Mouse (Mus musculus) T-helper 17 cell (primary cell): Measurements from ENCODE around the gene Itpkc.

ENCODE experiments used
- in situ Hi-C, 2 experiments: fragments of 300-600 bp; cut with MboI, MseI; formaldehyde crosslinking; loops; 1 replicate in 1 of 2; 2 replicates in 1 of 2; pipeline ENCODE4 v1.15.1; 2025; ENCODE audit warnings: high pct_unique_total_duplicates in 2 of 2

Itpkc gene

GRCm38 (mm10) chr7:27197136-27197535, 31.3 kb downstream of the Itpkc start:
- in situ Hi-C loops: loop anchor here (10.0 to 25.0 kb wide), 4 partner anchors 978 to 1810 kb away; partner anchors contain the start of genes Dyrk1b (in 2 of the 2), Ccdc97 (in 1 of the 2) and Lipe (in 1 of the 2)

DNA sequence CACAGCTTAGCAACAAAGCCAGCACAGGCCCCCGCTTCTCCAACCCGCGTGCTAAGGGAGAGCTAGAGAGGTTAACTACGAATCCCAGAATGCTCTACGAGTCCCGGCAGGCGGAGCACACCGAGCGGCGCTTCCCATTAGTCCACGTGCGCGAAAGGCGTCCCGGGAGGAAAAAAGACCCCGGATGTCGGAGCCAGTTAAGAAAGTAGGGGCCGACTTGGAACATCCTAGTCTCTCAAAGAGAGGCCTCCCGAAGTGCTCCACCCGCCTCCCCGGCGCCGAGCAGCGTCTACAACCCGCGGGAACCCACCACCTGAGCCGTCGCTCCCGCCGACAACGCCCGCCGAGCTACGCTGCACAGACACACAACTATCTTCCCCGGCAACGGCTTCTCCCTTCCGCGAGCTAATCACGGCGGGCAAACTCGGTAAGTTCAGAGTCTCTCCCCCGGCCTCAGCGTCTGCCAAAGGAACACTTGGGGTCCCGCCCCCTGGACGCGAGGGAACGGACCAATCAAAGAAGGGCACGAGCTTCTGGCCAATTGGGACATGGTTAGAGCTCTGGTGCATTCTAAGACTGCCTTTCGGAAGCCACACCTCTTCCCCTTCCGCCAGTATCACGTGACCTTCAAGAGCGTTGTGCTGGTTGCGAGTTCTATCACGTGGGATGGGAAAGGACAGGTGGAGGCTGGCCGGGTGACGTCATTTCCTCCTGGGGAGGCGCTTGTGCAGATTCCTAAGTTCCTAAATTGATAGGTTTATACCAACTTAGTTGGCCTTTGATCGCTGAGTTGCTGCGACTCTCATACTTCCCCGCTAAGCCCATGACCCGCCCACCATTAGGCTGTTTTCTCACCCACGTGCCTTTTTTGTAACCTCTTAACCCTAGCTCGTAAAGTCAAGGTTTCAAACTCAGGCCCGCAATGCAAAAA, 32.5 kb downstream of the Itpkc start, which contains the start of the genes BC024978 and Snrpa:
Gene BC024978 (plus strand): TSS at position 101 of the 931 bp plus-strand sequence.
Gene Snrpa (minus strand): TSS at position 591 of the 931 bp plus-strand sequence.
- in situ Hi-C loops: loop anchor here (10.0 to 25.0 kb wide), 4 partner anchors 979 to 1809 kb away; partner anchors contain the start of genes Dyrk1b (in 2 of the 2), Ccdc97 (in 1 of the 2) and Lipe (in 1 of the 2)

DNA sequence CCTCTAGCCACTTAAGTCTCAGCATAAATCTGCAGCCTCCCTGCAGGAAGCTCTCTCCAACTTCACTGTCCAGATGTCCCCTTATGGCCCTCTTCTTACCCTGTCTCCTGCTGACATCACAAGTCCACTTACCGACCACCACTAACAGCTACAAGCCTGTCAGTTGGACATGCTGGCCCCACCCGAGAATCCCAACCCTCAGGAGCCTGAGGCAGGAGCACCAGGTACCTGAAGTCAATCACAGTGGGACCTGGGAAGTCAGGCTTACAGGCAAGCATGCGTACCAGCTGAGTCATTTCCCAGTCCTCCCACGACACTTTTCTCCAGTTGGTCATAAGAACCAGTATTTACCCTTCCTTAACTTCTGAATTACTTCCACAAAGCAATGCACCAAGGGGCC, 34.7 kb downstream of the Itpkc start:
- in situ Hi-C loops: loop anchor here (10.0 to 25.0 kb wide), 4 partner anchors 981 to 1806 kb away; partner anchors contain the start of genes Dyrk1b (in 2 of the 2), Ccdc97 (in 1 of the 2) and Lipe (in 1 of the 2)

- in situ Hi-C loops: loop anchor here (10.0 to 25.0 kb wide), 4 partner anchors 982 to 1805 kb away; partner anchors contain the start of genes Dyrk1b (in 2 of the 2), Ccdc97 (in 1 of the 2) and Lipe (in 1 of the 2)
These were observed 36.0 kb downstream of the Itpkc start for GRCm38 (mm10) chr7:27192434-27192833.

DNA sequence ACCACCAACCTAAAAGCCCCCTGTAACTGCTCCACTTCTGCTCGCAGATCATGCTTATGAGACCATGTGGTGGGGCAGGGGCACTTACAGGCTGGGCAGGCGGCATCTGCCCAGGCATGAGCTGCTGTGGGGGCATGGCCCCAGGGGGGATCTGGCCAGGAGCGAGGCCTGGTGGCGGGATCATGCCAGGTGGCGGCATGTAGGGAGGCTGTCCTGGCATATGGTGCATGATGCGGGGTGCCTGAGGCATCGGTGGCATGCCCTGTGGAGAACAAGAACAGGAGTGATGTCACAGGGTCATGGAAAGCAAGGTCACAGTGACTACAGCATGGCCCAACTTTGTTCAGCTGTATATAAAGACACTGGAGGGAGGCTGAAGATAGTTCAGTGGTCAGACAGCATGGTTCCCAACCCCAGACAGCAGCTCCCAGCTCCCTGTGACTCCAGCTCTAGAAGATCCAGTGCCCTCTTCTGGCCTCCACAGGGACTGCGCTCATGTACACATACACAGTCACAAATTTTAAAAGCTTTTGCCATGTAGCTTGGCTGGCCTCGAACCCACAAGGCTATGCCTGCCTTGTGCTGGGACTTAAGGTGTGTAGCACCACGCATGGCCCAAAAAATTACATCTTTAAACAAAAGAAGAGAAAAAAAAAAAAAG, 39.1 kb downstream of the Itpkc start:
- in situ Hi-C loops: loop anchor here (25.0 kb wide), 3 partner anchors 998 to 1802 kb away; partner anchors contain the start of genes Ccdc97 (in 1 of the 2), Dyrk1b (in 1 of the 2) and Lipe (in 1 of the 2)

GRCm38 (mm10) chr7:27185986-27186385, 42.5 kb downstream of the Itpkc start:
- in situ Hi-C loops: loop anchor here (25.0 kb wide), 3 partner anchors 1001 to 1799 kb away; partner anchors contain the start of genes Ccdc97 (in 1 of the 2), Dyrk1b (in 1 of the 2) and Lipe (in 1 of the 2)

DNA sequence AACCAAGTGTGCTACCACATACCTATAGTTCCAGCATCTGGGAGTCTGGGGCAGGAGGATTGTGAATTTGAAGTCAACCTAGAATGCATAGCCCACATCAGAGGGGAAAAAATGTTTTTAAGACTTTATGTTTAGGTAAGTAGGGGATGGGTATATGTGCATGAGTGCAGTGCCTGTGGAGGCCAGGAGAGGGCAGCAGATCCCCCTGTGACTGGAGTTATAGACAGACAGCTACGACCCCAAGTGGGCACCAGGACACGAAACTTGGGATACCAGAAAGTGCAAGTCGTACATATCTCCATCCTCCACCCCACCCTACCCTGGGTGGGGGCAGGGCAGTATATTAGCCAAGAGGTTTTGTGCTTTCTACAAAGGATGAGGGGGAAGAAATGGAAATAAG, 43.5 kb downstream of the Itpkc start:
- in situ Hi-C loops: loop anchor here (25.0 kb wide), 3 partner anchors 1002 to 1798 kb away; partner anchors contain the start of genes Ccdc97 (in 1 of the 2), Dyrk1b (in 1 of the 2) and Lipe (in 1 of the 2)

GRCm38 (mm10) chr7:27182498-27182897, 46.0 kb downstream of the Itpkc start:
- in situ Hi-C loops: loop anchor here (25.0 kb wide), 3 partner anchors 1005 to 1795 kb away; partner anchors contain the start of genes Ccdc97 (in 1 of the 2), Dyrk1b (in 1 of the 2) and Lipe (in 1 of the 2)

- in situ Hi-C loops: loop anchor here (25.0 kb wide), 3 partner anchors 1006 to 1794 kb away; partner anchors contain the start of genes Ccdc97 (in 1 of the 2), Dyrk1b (in 1 of the 2) and Lipe (in 1 of the 2)
These were observed 47.4 kb downstream of the Itpkc start, which contains the start of the genes Gm21983 and Mia for GRCm38 (mm10) chr7:27180837-27181695. TSS of gene Gm21983 (minus strand) at chr7:27181086. TSS of gene Mia (minus strand) at chr7:27181157.

- in situ Hi-C loops: loop anchor here (25.0 kb wide), 3 partner anchors 1007 to 1793 kb away; partner anchors contain the start of genes Ccdc97 (in 1 of the 2), Dyrk1b (in 1 of the 2) and Lipe (in 1 of the 2)
These were observed 48.4 kb downstream of the Itpkc start for GRCm38 (mm10) chr7:27180036-27180435.

DNA sequence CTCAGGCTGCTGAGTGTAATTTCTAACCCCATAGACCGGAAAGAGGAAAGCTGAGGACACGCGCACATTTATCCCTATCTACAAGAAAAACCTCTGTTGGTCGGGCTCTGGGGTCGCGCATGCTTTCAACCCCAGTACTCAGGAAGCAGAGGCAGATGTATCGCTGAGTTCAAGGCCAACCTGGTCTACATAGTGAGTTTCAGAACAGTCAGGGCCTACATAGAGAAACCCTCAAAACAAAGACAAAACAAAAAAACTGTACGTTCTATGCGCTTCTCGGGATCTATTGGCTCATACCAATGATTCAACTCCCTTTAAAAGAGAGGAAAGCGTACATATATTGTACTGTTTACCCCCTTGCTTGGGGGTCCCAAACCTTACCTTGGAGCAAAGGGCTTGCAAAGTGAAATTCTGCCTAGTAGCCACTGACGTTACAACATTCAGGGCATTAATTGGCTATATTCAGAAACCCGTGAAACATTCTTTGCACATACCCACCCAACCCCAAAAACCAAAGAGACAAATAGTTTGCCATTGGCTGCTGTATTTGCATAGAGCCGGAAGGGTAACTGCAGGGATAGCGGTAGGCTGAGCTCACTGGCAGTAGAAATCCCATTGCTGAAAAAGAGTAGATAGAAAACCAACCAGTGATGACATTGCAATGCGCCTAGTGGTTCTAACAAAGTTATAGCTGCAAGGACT, 49.1 kb downstream of the Itpkc start:
- in situ Hi-C loops: loop anchor here (25.0 kb wide), 3 partner anchors 1008 to 1792 kb away; partner anchors contain the start of genes Ccdc97 (in 1 of the 2), Dyrk1b (in 1 of the 2) and Lipe (in 1 of the 2)

GRCm38 (mm10) chr7:27178324-27179216, 49.9 kb downstream of the Itpkc start, which contains the start of gene Rab4b:
TSS of gene Rab4b (minus strand) at chr7:27178896.
- in situ Hi-C loops: loop anchor here (25.0 kb wide), 3 partner anchors 1009 to 1791 kb away; partner anchors contain the start of genes Ccdc97 (in 1 of the 2), Dyrk1b (in 1 of the 2) and Lipe (in 1 of the 2)

GRCm38 (mm10) chr7:27177942-27178323, 50.5 kb downstream of the Itpkc start:
- in situ Hi-C loops: loop anchor here (25.0 kb wide), 3 partner anchors 1009 to 1791 kb away; partner anchors contain the start of genes Ccdc97 (in 1 of the 2), Dyrk1b (in 1 of the 2) and Lipe (in 1 of the 2)

- in situ Hi-C loops: loop anchor here (25.0 kb wide), 3 partner anchors 1012 to 1788 kb away; partner anchors contain the start of genes Ccdc97 (in 1 of the 2), Dyrk1b (in 1 of the 2) and Lipe (in 1 of the 2)
These were observed 53.6 kb downstream of the Itpkc start for GRCm38 (mm10) chr7:27174896-27175295.

DNA sequence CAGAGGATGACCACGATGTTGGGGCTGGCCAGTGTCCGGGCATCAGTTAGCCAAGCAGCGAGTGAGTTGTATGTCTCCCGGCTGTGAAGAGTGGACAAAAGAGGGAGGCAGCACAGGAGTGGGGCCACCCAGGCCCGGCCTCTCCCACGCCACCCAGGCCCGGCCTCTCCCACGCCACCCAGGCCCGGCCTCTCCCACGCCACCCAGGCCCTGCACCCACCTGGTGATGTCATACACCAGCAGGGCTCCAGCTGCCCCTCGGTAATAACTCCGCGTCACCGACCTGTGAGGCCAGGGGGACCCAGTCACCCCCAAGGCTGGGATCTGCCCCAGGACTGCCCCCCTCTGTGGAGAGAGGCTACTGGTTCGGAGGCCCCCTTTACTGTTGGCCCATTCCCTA, 54.0 kb downstream of the Itpkc start:
- in situ Hi-C loops: no loop called here

GRCm38 (mm10) chr7:27170981-27171380, 57.5 kb downstream of the Itpkc start:
- in situ Hi-C loops: no loop called here

- in situ Hi-C loops: no loop called here
These were observed 60.1 kb downstream of the Itpkc start for GRCm38 (mm10) chr7:27168371-27168770.
